Comparison of ENCODE assay signal across 27 mouse cellular contexts in the genomic region with DNA sequence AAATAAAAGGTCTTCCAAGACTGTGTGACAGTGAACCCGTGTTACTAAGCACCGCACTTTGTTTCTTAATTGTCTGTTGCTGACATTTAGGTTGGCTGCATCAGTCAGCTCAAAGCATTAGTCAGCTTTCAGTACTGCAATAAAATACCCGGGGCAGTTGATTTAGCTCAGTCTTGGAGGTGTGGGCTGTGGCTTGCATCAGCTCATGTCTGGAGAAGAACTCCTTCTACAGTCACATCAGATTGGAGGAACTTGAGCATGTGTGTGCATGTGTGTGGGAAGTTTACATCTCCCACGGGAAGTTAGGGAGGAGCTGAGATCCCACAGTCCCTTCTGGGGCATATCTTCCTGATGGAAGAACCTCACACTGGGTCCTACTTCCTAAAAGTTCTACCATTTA. TPM values are rescaled to one million over a fixed set of nuclear protein-coding genes. Genes with fewer than 3 reads are reported as not detected.
DNase-seq lines count a peak whose midpoint lies in the region; ATAC-seq and TF ChIP-seq lines count a peak whose summit lies in the region.
"Had no signal": no experiment of that assay in that cellular context is flagged by ENCODE, and none has a peak within 500 bp of the region (broad histone marks: within the 10 kb centered on the region; RNA-seq: fewer than 3 reads in every experiment).

No protein-coding gene starts in this region.

- no peak overlapping the region for H3ac ChIP-seq in C2C12 (ENCODE audit: control insufficient read depth, insufficient read length, low read depth)

- no peaks in the 10 kb centered on the region for H3K4me1 ChIP-seq in midbrain, embryonic 12.5 days
- H3K4me1 ChIP-seq in midbrain, embryonic 16.5 days (ENCODE audit: control insufficient read depth, insufficient read depth, low read length): no peaks in the 10 kb centered on the region
- peaks cover 52% of the 10 kb centered on the region for H3K4me1 ChIP-seq in bone marrow macrophage, adult 2 months (ENCODE audit: control insufficient read depth, insufficient read depth, low read length)
- H3K4me1 ChIP-seq in stomach, postnatal 0 days (replicated peaks; ENCODE audit: control insufficient read depth, insufficient read depth): no peaks in the 10 kb centered on the region

- no peak for TF ChIP-seq CTCF in C2C12 (IDR thresholded peaks at IDR 0.05; ENCODE audit: control insufficient read depth, insufficient read depth, insufficient read length)
- no peak for TF ChIP-seq CTCF in bone marrow macrophage, adult 2 months (IDR thresholded peaks at IDR 0.05; ENCODE audit: low read depth, low read length)
- no peak for TF ChIP-seq CTCF in stomach, postnatal 0 days (IDR thresholded peaks at IDR 0.05; ENCODE audit: low read depth)

- 0 out of 2 replicates have a peak, but pooled peaks have one; percentile 2 for ATAC-seq in midbrain, embryonic 12.5 days (ENCODE audit: low FRiP score, low read depth)
- ATAC-seq in midbrain, embryonic 16.5 days: no peak
- ATAC-seq in stomach, postnatal 0 days (ENCODE audit: low FRiP score, low TSS enrichment): no peak
- ATAC-seq: activated CD4-positive, CD25-positive, alpha-beta regulatory T cell, adult 4 months; CD4-positive, CD25-positive, alpha-beta regulatory T cell, adult 4 months; forebrain, embryonic 14.5 days; intestine, embryonic 16.5 days; Patski had no signal

- no peak overlapping the region for H3K27ac ChIP-seq in midbrain, embryonic 12.5 days (replicated peaks)
- H3K27ac ChIP-seq in midbrain, embryonic 16.5 days (ENCODE audit: low read length): no peak overlapping the region
- peak overlapping the region; percentile 21 for H3K27ac ChIP-seq in bone marrow macrophage, adult 2 months (ENCODE audit: insufficient read depth, low read depth, low read length)
- no peak overlapping the region for H3K27ac ChIP-seq in stomach, postnatal 0 days (replicated peaks)
- H3K27ac ChIP-seq: embryonic facial prominence, embryonic 10.5 days; forebrain, embryonic 10.5 days; gastrocnemius, adult 2 months; heart, adult 2 months; heart, embryonic 15.5 days; hindbrain, embryonic 10.5 days; hindbrain, embryonic 14.5 days had no signal

- TF ChIP-seq POLR2A in bone marrow macrophage, adult 2 months (IDR thresholded peaks at IDR 0.05; ENCODE audit: borderline replicate concordance, low read depth, low read length): no peak

- peak; percentile 42 for DNase-seq in induced T-regulatory cell, adult 2 months (ENCODE audit: low read depth)
- no peak for DNase-seq in layer of hippocampus, postnatal 10 days (ENCODE audit: low spot score in 2 of 2)
- no peak for DNase-seq in stomach, postnatal 0 days (ENCODE audit: low spot score)
- no peak for DNase-seq in adrenal gland, adult 18-20 months (ENCODE audit: low spot score in 2 of 2)
- DNase-seq: adrenal gland, postnatal 10 days; cerebellum, adult 2 months; cerebellum, postnatal 10 days; gastrocnemius, adult 2 months; gastrocnemius, postnatal 25 days; heart, adult 2 months; heart, postnatal 14 days had no signal

- WGBS in midbrain, embryonic 12.5 days: 88% methylated on average over 4 of the region's 4 CpGs
- WGBS in midbrain, embryonic 16.5 days: 93% methylated on average over 4 of the region's 4 CpGs
- WGBS in stomach, postnatal 0 days: 82% methylated on average over 4 of the region's 4 CpGs

- H3K79me2 ChIP-seq in C2C12 (ENCODE audit: control insufficient read depth, insufficient read depth): no peaks in the 10 kb centered on the region

- no peak for TF ChIP-seq EP300 in stomach, postnatal 0 days (optimal IDR thresholded peaks at IDR 0.05)

- no peak overlapping the region for H3K4me2 ChIP-seq in midbrain, embryonic 12.5 days (replicated peaks)
- H3K4me2 ChIP-seq in midbrain, embryonic 16.5 days (ENCODE audit: low read length): no peak overlapping the region
- H3K4me2 ChIP-seq in stomach, postnatal 0 days (replicated peaks; ENCODE audit: low read depth): no peak overlapping the region
- H3K4me2 ChIP-seq: heart, embryonic 11.5 days; heart, embryonic 15.5 days; hindbrain, embryonic 14.5 days had no signal

- H3K36me3 ChIP-seq in midbrain, embryonic 12.5 days: no peaks in the 10 kb centered on the region
- no peaks in the 10 kb centered on the region for H3K36me3 ChIP-seq in midbrain, embryonic 16.5 days (ENCODE audit: control insufficient read depth, insufficient read depth, low read length)
- H3K36me3 ChIP-seq in C2C12 (ENCODE audit: control insufficient read depth, insufficient read depth): no peaks in the 10 kb centered on the region
- no peaks in the 10 kb centered on the region for H3K36me3 ChIP-seq in stomach, postnatal 0 days (ENCODE audit: control insufficient read depth, insufficient read depth, low read length)
- H3K36me3 ChIP-seq: embryonic facial prominence, embryonic 10.5 days; forebrain, embryonic 10.5 days; heart, embryonic 15.5 days; hindbrain, embryonic 10.5 days had no signal

- no peak overlapping the region for H3K4me3 ChIP-seq in midbrain, embryonic 12.5 days
- H3K4me3 ChIP-seq in midbrain, embryonic 16.5 days (ENCODE audit: low read depth, low read length): no peak overlapping the region
- no peak overlapping the region for H3K4me3 ChIP-seq in C2C12 (ENCODE audit: insufficient read depth, poor library complexity, severe bottlenecking)
- no peak overlapping the region for H3K4me3 ChIP-seq in bone marrow macrophage, adult 2 months (ENCODE audit: insufficient read depth, low read length)
- H3K4me3 ChIP-seq in stomach, postnatal 0 days (ENCODE audit: low read depth, low read length): no peak overlapping the region
- H3K4me3 ChIP-seq: embryonic facial prominence, embryonic 10.5 days; forebrain, embryonic 10.5 days; gastrocnemius, adult 2 months; heart, adult 2 months; heart, embryonic 15.5 days; hindbrain, embryonic 10.5 days had no signal

- no peaks in the 10 kb centered on the region for H3K9me3 ChIP-seq in midbrain, embryonic 12.5 days
- no peaks in the 10 kb centered on the region for H3K9me3 ChIP-seq in midbrain, embryonic 16.5 days (replicated peaks; ENCODE audit: control insufficient read depth, low read length, poor library complexity, severe bottlenecking)
- no peaks in the 10 kb centered on the region for H3K9me3 ChIP-seq in stomach, postnatal 0 days (ENCODE audit: control insufficient read depth, low read length)
- H3K9me3 ChIP-seq: embryonic facial prominence, embryonic 10.5 days; forebrain, embryonic 10.5 days; heart, embryonic 15.5 days; hindbrain, embryonic 10.5 days had no signal

- H3K79me3 ChIP-seq in C2C12 (ENCODE audit: low read depth): no peaks in the 10 kb centered on the region

- H3K9ac ChIP-seq in midbrain, embryonic 12.5 days (replicated peaks): no peak overlapping the region
- no peak overlapping the region for H3K9ac ChIP-seq in midbrain, embryonic 16.5 days (ENCODE audit: low read depth, low read length)
- no peak overlapping the region for H3K9ac ChIP-seq in stomach, postnatal 0 days (ENCODE audit: low read length)
- H3K9ac ChIP-seq: heart, embryonic 15.5 days; hindbrain, embryonic 14.5 days had no signal

- no peaks in the 10 kb centered on the region for H3K27me3 ChIP-seq in midbrain, embryonic 12.5 days
- H3K27me3 ChIP-seq in midbrain, embryonic 16.5 days (ENCODE audit: control insufficient read depth, insufficient read depth, low read depth, low read length): no peaks in the 10 kb centered on the region
- no peaks in the 10 kb centered on the region for H3K27me3 ChIP-seq in C2C12 (ENCODE audit: control insufficient read depth, insufficient read depth, insufficient read length)
- no peaks in the 10 kb centered on the region for H3K27me3 ChIP-seq in stomach, postnatal 0 days (ENCODE audit: control insufficient read depth, insufficient read depth, low read length)
- H3K27me3 ChIP-seq: heart, embryonic 15.5 days; Patski had no signal

TF ChIP-seq in C2C12, 6 proteins besides CTCF, POLR2A, EP300 and RAD21:
- TF ChIP-seq CEBPB (IDR thresholded peaks at IDR 0.05; ENCODE audit: low read depth): no peak
- TF ChIP-seq MYOG (IDR thresholded peaks at IDR 0.05; ENCODE audit: control insufficient read depth, extremely low read depth, insufficient read length): no peak
- TF ChIP-seq MYOD1 (IDR thresholded peaks at IDR 0.05; ENCODE audit: control insufficient read depth, insufficient read length, low read depth): no peak
- no peak for TF ChIP-seq USF1 (IDR thresholded peaks at IDR 0.05; ENCODE audit: low read depth)
- TF ChIP-seq FOSL1 (IDR thresholded peaks at IDR 0.05; ENCODE audit: insufficient read depth, low read length, poor library complexity, severe bottlenecking): peak; percentile 26

RNA-seq across cellular contexts. Expression of gene Irf4, which starts 38.9 kb away (rescaled TPM):
- polyA plus RNA-seq in midbrain, embryonic 12.5 days (2016; fragmentation: Nextera tagmentation; extraction: Ambion mirVana): 0.08 TPM in 1 of 2 replicates, not detected in the other
- 0.07 and 0.10 TPM in 2 replicates for polyA plus RNA-seq in midbrain, embryonic 16.5 days (2015; fragmentation: Nextera tagmentation; extraction: Ambion mirVana)
- polyA plus RNA-seq in C2C12 (2012; fragmentation: generic; extraction: Trizol): not detected
- polyA plus RNA-seq in bone marrow macrophage, adult 2 months (2012; ENCODE audit: insufficient read depth, insufficient read length, missing spikeins): 7.5 and 9.3 TPM in 2 replicates
- under 1 TPM; 0.07 to 0.11 TPM for total RNA-seq in layer of hippocampus, postnatal 10 days (2021)
- 0.04 and 0.05 TPM in 2 replicates for polyA plus RNA-seq in stomach, postnatal 0 days (2015; fragmentation: Nextera tagmentation; extraction: Ambion mirVana)
- 10 to 100 TPM; 15.9 to 29.0 TPM for total RNA-seq in adrenal gland, adult 18-20 months (2021)
- total RNA-seq: MEL had no signal
- polyA plus RNA-seq: forebrain, embryonic 10.5 days; hindbrain, embryonic 10.5 days had no signal
